Mouse (Mus musculus) myocyte (in vitro differentiated cells): ENCODE measurements around the gene Mrpl9.

Experiments used
- CEBPB ChIP-seq: IDR thresholded peaks from 2 replicates; pipeline ENCODE4 v1.6.1; 2011; ENCODE audit warnings: mild to moderate bottlenecking, moderate library complexity; ENCODE audit not compliant: poor library complexity, insufficient read depth, severe bottlenecking
- E2F4 ChIP-seq: IDR thresholded peaks from one replicate; pipeline ENCODE4 v1.6.1; 2011; ENCODE audit warnings: mild to moderate bottlenecking, control low read depth, moderate library complexity; ENCODE audit not compliant: insufficient read depth
- MYOD1 ChIP-seq, 3 experiments: IDR thresholded peaks; one replicate each; pipeline ENCODE4 v1.6.1; 2011; ENCODE audit warnings: control low read depth in 2 of 3, low read depth in 2 of 3, mild to moderate bottlenecking in 2 of 3, moderate library complexity in 1 of 3; ENCODE audit not compliant: insufficient read length in 2 of 3, control insufficient read depth in 1 of 3
- POLR2A ChIP-seq: IDR thresholded peaks from one replicate; pipeline ENCODE4 v1.6.1; 2011; ENCODE audit warnings: low read depth, mild to moderate bottlenecking, control low read depth, moderate library complexity; ENCODE audit not compliant: insufficient read length

DNA sequence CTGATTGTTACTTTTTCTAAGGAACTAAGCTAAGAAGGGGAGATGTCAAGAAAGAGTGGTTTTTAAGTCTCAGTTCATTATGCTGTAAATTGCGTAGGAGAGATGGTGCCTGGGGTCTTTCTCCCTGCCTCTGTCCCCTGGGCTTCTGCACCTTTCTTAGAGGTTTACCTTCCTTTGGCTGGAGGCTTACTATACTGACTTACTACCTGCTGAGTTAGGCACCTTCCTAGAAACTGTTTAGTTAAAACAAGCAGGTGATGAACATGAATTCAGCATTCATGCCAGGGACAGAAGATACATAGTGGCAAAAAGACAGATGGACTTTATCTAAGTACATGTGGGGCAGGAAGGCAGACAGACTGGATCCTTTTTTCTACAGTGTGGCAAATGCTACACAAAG is 46.8 kb upstream of the Mrpl9 start:
- TF ChIP-seq MYOD1 (IDR thresholded peaks at IDR 0.05; ENCODE audit: control insufficient read depth in 1 of 3, insufficient read length in 2 of 3, low read depth in 2 of 3) (no peak), CEBPB (no peak), POLR2A (no peak), E2F4 (no peak)
